In the genomic region with DNA sequence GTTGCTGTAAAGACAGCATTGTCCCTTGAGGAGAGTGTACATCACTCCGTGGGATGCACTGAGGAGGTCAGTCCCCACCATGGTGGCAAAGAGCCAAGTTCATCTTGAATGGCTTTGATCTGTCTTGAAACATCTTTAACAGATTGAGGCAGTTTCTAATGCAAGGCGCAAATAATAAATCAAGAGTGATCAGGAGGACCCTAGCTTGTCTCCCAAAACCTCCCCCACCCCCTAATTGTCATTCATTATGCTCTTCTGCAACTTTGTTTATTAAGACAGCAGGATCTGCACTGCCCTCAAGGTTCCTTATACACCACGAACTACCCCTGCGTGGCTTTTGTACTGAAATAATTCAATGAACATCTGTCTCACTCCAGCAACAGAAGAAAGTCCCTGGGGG, we compare ENCODE assay signal across 8 mouse cellular contexts. TPM values are rescaled to one million over a fixed set of nuclear protein-coding genes. Genes with fewer than 3 reads are reported as not detected.
DNase-seq lines count a peak whose midpoint lies in the region; ATAC-seq and TF ChIP-seq lines count a peak whose summit lies in the region.

A gene (plus strand): TSS at position 301 of the 400 bp plus-strand sequence.

- peaks cover 4% of the 10 kb centered on the region for H3K36me3 ChIP-seq in erythroblast, embryonic 14.5 days (ENCODE audit: control insufficient read depth)
- peaks cover 27% of the 10 kb centered on the region for H3K36me3 ChIP-seq in E14TG2a.4 (ENCODE audit: insufficient read depth, low read length)
- H3K36me3 ChIP-seq in forebrain, embryonic 10.5 days (replicated peaks), result peaks cover 16% of the 10 kb centered on the region
- peaks cover 14% of the 10 kb centered on the region for H3K36me3 ChIP-seq in limb, embryonic 13.5 days
- no peaks in the 10 kb centered on the region for H3K36me3 ChIP-seq in stomach, embryonic 15.5 days

- ATAC-seq in erythroblast, adult 5-6 weeks (replicated peaks; ENCODE audit: low FRiP score, poor library complexity, severe bottlenecking), result no peak
- no peak for ATAC-seq in limb, embryonic 13.5 days (ENCODE audit: low FRiP score, low read depth)
- ATAC-seq in stomach, embryonic 15.5 days (ENCODE audit: insufficient read depth, low FRiP score, low read depth), result no peak

- intact Hi-C loops in heart, postnatal 25 days (cut with DNase I), result no loop called here

- peak within 1 kb of the TSS; percentile 83 for H3K4me2 ChIP-seq in limb, embryonic 13.5 days (replicated peaks)
- peak within 1 kb of the TSS; percentile 83 for H3K4me2 ChIP-seq in stomach, embryonic 15.5 days

- H3K27ac ChIP-seq in forebrain, embryonic 10.5 days, result no peak within 1 kb of the TSS
- no peak within 1 kb of the TSS for H3K27ac ChIP-seq in limb, embryonic 13.5 days
- H3K27ac ChIP-seq in stomach, embryonic 15.5 days, result no peak within 1 kb of the TSS

- peaks cover 26% of the 10 kb centered on the region for H3K27me3 ChIP-seq in erythroblast, embryonic 14.5 days (ENCODE audit: control insufficient read depth)
- no peaks in the 10 kb centered on the region for H3K27me3 ChIP-seq in E14TG2a.4 (ENCODE audit: insufficient read depth, low read length)
- peaks cover 9% of the 10 kb centered on the region; the same call in 1 of the 2 replicates for H3K27me3 ChIP-seq in forebrain, embryonic 10.5 days (ENCODE audit: poor library complexity, severe bottlenecking)
- no peaks in the 10 kb centered on the region for H3K27me3 ChIP-seq in limb, embryonic 13.5 days
- H3K27me3 ChIP-seq in stomach, embryonic 15.5 days (replicated peaks), result no peaks in the 10 kb centered on the region

- H3K9me3 ChIP-seq in erythroblast, embryonic 14.5 days (ENCODE audit: control insufficient read depth, low read length), result no peaks in the 10 kb centered on the region
- H3K9me3 ChIP-seq in E14TG2a.4 (ENCODE audit: low read length), result no peaks in the 10 kb centered on the region
- H3K9me3 ChIP-seq in forebrain, embryonic 10.5 days, result no peaks in the 10 kb centered on the region
- H3K9me3 ChIP-seq in limb, embryonic 13.5 days, result no peaks in the 10 kb centered on the region
- H3K9me3 ChIP-seq in stomach, embryonic 15.5 days, result no peaks in the 10 kb centered on the region

- DNase-seq in forebrain, embryonic 10.5 days (ENCODE audit: extremely low spot score, low spot score), result no peak
- no peak for DNase-seq in heart, postnatal 25 days (ENCODE audit: low spot score)
- DNase-seq in ovary, adult 18-20 months (ENCODE audit: low spot score), result no peak

- WGBS in forebrain, embryonic 10.5 days, result 70% methylated on average over 4 of the region's 4 CpGs
- WGBS in limb, embryonic 13.5 days, result 69% methylated on average over 4 of the region's 4 CpGs
- 79% methylated on average over 4 of the region's 4 CpGs for WGBS in stomach, embryonic 15.5 days

- peaks cover 49% of the 10 kb centered on the region for H3K4me1 ChIP-seq in erythroblast, embryonic 14.5 days (ENCODE audit: control insufficient read depth)
- peaks cover 43% of the 10 kb centered on the region for H3K4me1 ChIP-seq in E14TG2a.4 (replicated peaks; ENCODE audit: low read depth, low read length)
- H3K4me1 ChIP-seq in forebrain, embryonic 10.5 days, result peaks cover 36% of the 10 kb centered on the region
- H3K4me1 ChIP-seq in limb, embryonic 13.5 days, result peaks cover 24% of the 10 kb centered on the region
- H3K4me1 ChIP-seq in stomach, embryonic 15.5 days, result peaks cover 13% of the 10 kb centered on the region; the same call in 1 of the 2 replicates

- H3K9ac ChIP-seq in limb, embryonic 13.5 days, result no peak within 1 kb of the TSS
- H3K9ac ChIP-seq in stomach, embryonic 15.5 days, result no peak within 1 kb of the TSS

- peak within 1 kb of the TSS; percentile 70 for H3K4me3 ChIP-seq in erythroblast, embryonic 14.5 days (replicated peaks)
- H3K4me3 ChIP-seq in E14TG2a.4 (replicated peaks; ENCODE audit: low read length), result peak within 1 kb of the TSS; percentile 89
- peak within 1 kb of the TSS; percentile 68 for H3K4me3 ChIP-seq in forebrain, embryonic 10.5 days
- peak within 1 kb of the TSS; percentile 58 for H3K4me3 ChIP-seq in limb, embryonic 13.5 days
- H3K4me3 ChIP-seq in stomach, embryonic 15.5 days (replicated peaks), result peak within 1 kb of the TSS; percentile 65

- no peak for TF ChIP-seq CTCF in E14TG2a.4 (conservative IDR thresholded peaks at IDR 0.05; ENCODE audit: low read length)

RNA-seq across cellular contexts. Expression of the gene that starts here (rescaled TPM):
- 4.5 and 5.4 TPM in 2 replicates for polyA plus RNA-seq in erythroblast, embryonic 14.5 days (2012)
- 8.3 and 18.6 TPM in 2 replicates for total RNA-seq in erythroblast, adult 5-6 weeks (2015; ENCODE audit: low replicate concordance)
- total RNA-seq in erythroblast, adult 5-6 weeks (2017; ENCODE audit: low replicate concordance), result 5.2 and 8.2 TPM in 2 replicates
- 81.9 and 84.7 TPM in 2 replicates for polyA plus RNA-seq in forebrain, embryonic 10.5 days (2016; fragmentation: Nextera tagmentation; extraction: Ambion mirVana)
- total RNA-seq in heart, postnatal 25 days (2021), result 10 to 100 TPM; 26.1 to 27.5 TPM
- 124 TPM in 2 replicates for polyA plus RNA-seq in limb, embryonic 13.5 days (2015; fragmentation: Nextera tagmentation; extraction: Ambion mirVana)
- polyA plus RNA-seq in stomach, embryonic 15.5 days (2015; fragmentation: Nextera tagmentation; extraction: Ambion mirVana), result 105 and 114 TPM in 2 replicates

Comparison
In these comparisons a context has a peak if more than half of its experiments do, and no peak if none do; other contexts are left out.
1. RNA of the gene that starts here (polyA plus RNA-seq): 124 TPM in limb, embryonic 13.5 days, 105 to 114 TPM in stomach, embryonic 15.5 days and 81.9 to 84.7 TPM in forebrain, embryonic 10.5 days; 4.5 to 5.4 TPM in erythroblast, embryonic 14.5 days; every median in the first group is over 10 times any median in the second.
2. Peak in every context shown above with its lines, with median percentiles within 50 percentile points of each other: H3K4me3 ChIP-seq.